Mouse (Mus musculus) midbrain, embryonic 13.5 days (tissue): ENCODE data around the gene Adamts2. TPM values are rescaled to one million over a fixed set of nuclear protein-coding genes. Genes with fewer than 3 reads are reported as not detected.

ENCODE experiments used
- ATAC-seq: fragments of 200-750 bp; cut with Nextera tagmentation; 2 replicates; pipeline ENCODE4 v1.8.0; 2017; ENCODE audit warnings: mild to moderate bottlenecking, moderate TSS enrichment, moderate library complexity
- H3K27ac ChIP-seq: fragments of 300-500 bp; sonication (generic); 2 replicates; pipeline ENCODE4 v1.5.1; 2015; ENCODE audit warnings: inconsistent platforms, mild to moderate bottlenecking, moderate library complexity
- H3K27me3 ChIP-seq: fragments of 300-500 bp; sonication (generic); 2 replicates; pipeline ENCODE4 v1.6.1; 2015; ENCODE audit warnings: mild to moderate bottlenecking, inconsistent platforms
- H3K36me3 ChIP-seq: fragments of 300-500 bp; sonication (generic); 2 replicates; pipeline ENCODE4 v1.6.1; 2015; ENCODE audit warnings: mild to moderate bottlenecking, inconsistent platforms
- H3K4me1 ChIP-seq: fragments of 300-500 bp; sonication (generic); replicated peaks from 2 replicates; pipeline ENCODE4 v1.6.1; 2015; ENCODE audit warnings: inconsistent platforms
- H3K4me2 ChIP-seq: fragments of 300-500 bp; sonication (generic); replicated peaks from 2 replicates; pipeline ENCODE4 v1.6.1; 2015; ENCODE audit warnings: moderate library complexity, mild to moderate bottlenecking, inconsistent platforms
- H3K4me3 ChIP-seq: fragments of 300-500 bp; sonication (generic); replicated peaks from 2 replicates; pipeline ENCODE4 v1.5.1; 2015; ENCODE audit warnings: mild to moderate bottlenecking, inconsistent platforms
- H3K9ac ChIP-seq: fragments of 300-500 bp; sonication (generic); replicated peaks from 2 replicates; pipeline ENCODE4 v1.6.1; 2015; ENCODE audit warnings: mild to moderate bottlenecking, inconsistent platforms
- H3K9me3 ChIP-seq: fragments of 300-500 bp; sonication (generic); 2 replicates; pipeline ENCODE4 v1.6.1; 2016; ENCODE audit warnings: mild to moderate bottlenecking, inconsistent platforms
- WGBS: fragments of 180-500 bp; shearing (Covaris S2); methylation state at CpG from one replicate; pipeline ENCODE4 v1.1.7; 2015; 5-methylcytosine and 5-hydroxymethylcytosine counted together
- polyA plus RNA-seq: library from polyadenylated mRNA; unstranded; fragments of >200 nt; fragmentation: Nextera tagmentation; extraction: Ambion mirVana; gene quantifications from 2 replicates; pipeline ENCODE4 v1.2.1, GENCODE M21; 2015

Gene Adamts2
- polyA plus RNA-seq, 1 experiment from 2014 or later, result 1.9 TPM

- H3K27me3 ChIP-seq, result no peaks in the 10 kb centered on the region
- H3K4me3 ChIP-seq, result no peak overlapping the region
- 71% methylated on average over 6 of the region's 6 CpGs for WGBS
- no peaks in the 10 kb centered on the region for H3K9me3 ChIP-seq
- no peak overlapping the region for H3K4me2 ChIP-seq
- H3K9ac ChIP-seq, result no peak overlapping the region
- ATAC-seq, result no peak
- H3K27ac ChIP-seq, result no peak overlapping the region
- no peaks in the 10 kb centered on the region for H3K4me1 ChIP-seq
- H3K36me3 ChIP-seq, result no peaks in the 10 kb centered on the region
Observed at GRCm38 (mm10) chr11:50658826-50659225, 56.9 kb downstream of the Adamts2 start.

GRCm38 (mm10) chr11:50662176-50662575 lies 60.3 kb downstream of the Adamts2 start:
- H3K27ac ChIP-seq, result no peak overlapping the region
- 89% methylated on average over 3 of the region's 3 CpGs for WGBS
- H3K4me1 ChIP-seq, result no peaks in the 10 kb centered on the region
- no peak for ATAC-seq
- no peak overlapping the region for H3K9ac ChIP-seq
- H3K9me3 ChIP-seq, result no peaks in the 10 kb centered on the region
- no peak overlapping the region for H3K4me2 ChIP-seq
- H3K4me3 ChIP-seq, result no peak overlapping the region
- no peaks in the 10 kb centered on the region for H3K36me3 ChIP-seq
- H3K27me3 ChIP-seq, result no peaks in the 10 kb centered on the region

GRCm38 (mm10) chr11:50664826-50665225 lies 62.9 kb downstream of the Adamts2 start:
- Histone ChIP-seq H3K4me1 (0 out of 2 replicates have a peak, but pooled peaks cover 2% of the 10 kb centered on the region), H3K4me3 (no peak overlapping the region), H3K4me2 (no peak overlapping the region), H3K9ac (no peak overlapping the region), H3K27me3 (no peaks in the 10 kb centered on the region), H3K36me3 (no peaks in the 10 kb centered on the region), H3K9me3 (no peaks in the 10 kb centered on the region), H3K27ac (no peak overlapping the region)
- 74% methylated on average over 4 of the region's 4 CpGs for WGBS
- ATAC-seq, result no peak

GRCm38 (mm10) chr11:50669542-50670362 lies 67.9 kb downstream of the Adamts2 start:
- no peak overlapping the region for H3K4me3 ChIP-seq
- no peak overlapping the region for H3K9ac ChIP-seq
- H3K27ac ChIP-seq, result no peak overlapping the region
- 83% methylated on average over 9 of the region's 9 CpGs for WGBS
- H3K9me3 ChIP-seq, result no peaks in the 10 kb centered on the region
- no peak overlapping the region for H3K4me2 ChIP-seq
- H3K36me3 ChIP-seq, result no peaks in the 10 kb centered on the region
- H3K4me1 ChIP-seq, result 0 out of 2 replicates have a peak, but pooled peaks cover 2% of the 10 kb centered on the region
- ATAC-seq, result no peak
- H3K27me3 ChIP-seq, result no peaks in the 10 kb centered on the region

GRCm38 (mm10) chr11:50670363-50670725 lies 68.5 kb downstream of the Adamts2 start:
- WGBS, result 69% methylated on average over 5 of the region's 5 CpGs
- Histone ChIP-seq H3K4me1 (0 out of 2 replicates have a peak, but pooled peaks cover 2% of the 10 kb centered on the region), H3K4me3 (no peak overlapping the region), H3K27ac (no peak overlapping the region), H3K9ac (no peak overlapping the region), H3K27me3 (no peaks in the 10 kb centered on the region), H3K9me3 (no peaks in the 10 kb centered on the region), H3K36me3 (no peaks in the 10 kb centered on the region), H3K4me2 (no peak overlapping the region)
- no peak for ATAC-seq

GRCm38 (mm10) chr11:50670881-50671280 lies 69.0 kb downstream of the Adamts2 start:
- H3K9ac ChIP-seq, result no peak overlapping the region
- no peak for ATAC-seq
- H3K9me3 ChIP-seq, result no peaks in the 10 kb centered on the region
- no peaks in the 10 kb centered on the region for H3K36me3 ChIP-seq
- no peak overlapping the region for H3K4me3 ChIP-seq
- 0 out of 2 replicates have a peak, but pooled peaks cover 2% of the 10 kb centered on the region for H3K4me1 ChIP-seq
- H3K4me2 ChIP-seq, result no peak overlapping the region
- H3K27ac ChIP-seq, result no peak overlapping the region
- H3K27me3 ChIP-seq, result no peaks in the 10 kb centered on the region
- 100% methylated on average over 1 of the region's 1 CpGs for WGBS

- no peaks in the 10 kb centered on the region for H3K36me3 ChIP-seq
- H3K27me3 ChIP-seq, result no peaks in the 10 kb centered on the region
- no peak overlapping the region for H3K9ac ChIP-seq
- 0 out of 2 replicates have a peak, but pooled peaks cover 2% of the 10 kb centered on the region for H3K4me1 ChIP-seq
- ATAC-seq, result no peak
- H3K4me2 ChIP-seq, result no peak overlapping the region
- H3K9me3 ChIP-seq, result no peaks in the 10 kb centered on the region
- no peak overlapping the region for H3K4me3 ChIP-seq
- 74% methylated on average over 2 of the region's 2 CpGs for WGBS
- no peak overlapping the region for H3K27ac ChIP-seq
Observed at GRCm38 (mm10) chr11:50671376-50671775, 69.5 kb downstream of the Adamts2 start.

GRCm38 (mm10) chr11:50671820-50672310 lies 70.0 kb downstream of the Adamts2 start:
- Histone ChIP-seq H3K27ac (no peak overlapping the region), H3K27me3 (no peaks in the 10 kb centered on the region), H3K4me1 (0 out of 2 replicates have a peak, but pooled peaks cover 2% of the 10 kb centered on the region), H3K4me3 (no peak overlapping the region), H3K36me3 (no peaks in the 10 kb centered on the region), H3K9me3 (no peaks in the 10 kb centered on the region), H3K4me2 (no peak overlapping the region), H3K9ac (no peak overlapping the region)
- WGBS, result 91% methylated on average over 7 of the region's 7 CpGs
- no peak for ATAC-seq

GRCm38 (mm10) chr11:50672866-50673265 lies 71.0 kb downstream of the Adamts2 start:
- Histone ChIP-seq H3K4me1 (0 out of 2 replicates have a peak, but pooled peaks cover 2% of the 10 kb centered on the region), H3K4me3 (no peak overlapping the region), H3K36me3 (no peaks in the 10 kb centered on the region), H3K27ac (no peak overlapping the region), H3K9ac (no peak overlapping the region), H3K9me3 (no peaks in the 10 kb centered on the region), H3K4me2 (no peak overlapping the region), H3K27me3 (no peaks in the 10 kb centered on the region)
- WGBS, result 55% methylated on average over 7 of the region's 7 CpGs
- ATAC-seq, result no peak

GRCm38 (mm10) chr11:50673525-50674250 lies 71.8 kb downstream of the Adamts2 start:
- H3K9me3 ChIP-seq, result no peaks in the 10 kb centered on the region
- no peaks in the 10 kb centered on the region for H3K27me3 ChIP-seq
- no peak overlapping the region for H3K4me3 ChIP-seq
- H3K4me2 ChIP-seq, result no peak overlapping the region
- H3K4me1 ChIP-seq, result 0 out of 2 replicates have a peak, but pooled peaks cover 2% of the 10 kb centered on the region
- H3K36me3 ChIP-seq, result no peaks in the 10 kb centered on the region
- no peak overlapping the region for H3K9ac ChIP-seq
- no peak overlapping the region for H3K27ac ChIP-seq
- 72% methylated on average over 6 of the region's 7 CpGs for WGBS
- no peak for ATAC-seq

GRCm38 (mm10) chr11:50674390-50674789 lies 72.5 kb downstream of the Adamts2 start:
- Histone ChIP-seq H3K4me3 (no peak overlapping the region), H3K27me3 (no peaks in the 10 kb centered on the region), H3K27ac (no peak overlapping the region), H3K9ac (no peak overlapping the region), H3K36me3 (no peaks in the 10 kb centered on the region), H3K4me1 (no peaks in the 10 kb centered on the region), H3K9me3 (no peaks in the 10 kb centered on the region), H3K4me2 (no peak overlapping the region)
- WGBS, result 84% methylated on average over 9 of the region's 9 CpGs
- ATAC-seq, result no peak

GRCm38 (mm10) chr11:50678650-50679049 lies 76.8 kb downstream of the Adamts2 start:
- ATAC-seq, result no peak
- no peak overlapping the region for H3K9ac ChIP-seq
- H3K4me1 ChIP-seq, result no peaks in the 10 kb centered on the region
- H3K27me3 ChIP-seq, result no peaks in the 10 kb centered on the region
- no peak overlapping the region for H3K4me2 ChIP-seq
- no peaks in the 10 kb centered on the region for H3K36me3 ChIP-seq
- H3K4me3 ChIP-seq, result no peak overlapping the region
- no peak overlapping the region for H3K27ac ChIP-seq
- no peaks in the 10 kb centered on the region for H3K9me3 ChIP-seq
- WGBS, result 89% methylated on average over 10 of the region's 10 CpGs
